Mouse (Mus musculus): ENCODE results near the gene Sugct.

DNA sequence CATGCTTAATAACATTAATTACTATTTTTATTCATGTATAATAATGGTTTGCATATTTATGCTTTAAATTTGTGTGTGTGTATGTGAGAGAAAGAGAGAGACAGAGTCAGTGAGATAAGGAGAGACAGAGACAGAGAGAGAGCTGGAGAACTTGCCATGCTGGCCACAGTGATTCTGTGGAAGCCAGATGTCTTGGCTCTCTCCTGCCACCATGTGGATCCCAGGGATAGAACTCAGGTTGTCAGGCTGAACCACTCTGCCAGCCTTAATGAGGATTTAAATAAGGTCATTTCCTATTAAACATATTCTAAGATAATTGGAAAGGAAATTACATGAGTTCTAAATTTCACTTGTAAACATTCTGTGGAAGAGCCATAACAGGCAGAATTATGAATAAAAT is 110.5 kb downstream of the Sugct start:
- TF ChIP-seq POLR2A (IDR thresholded peaks at IDR 0.05; ENCODE audit: extremely low read depth, insufficient read depth, low read length) (no peak), CTCF (IDR thresholded peaks at IDR 0.05; ENCODE audit: low read depth, low read length) (peak; percentile 66)
